Mouse (Mus musculus): Measurements from ENCODE around the gene Nfia. TPM values are rescaled to one million over a fixed set of nuclear protein-coding genes. Genes with fewer than 3 reads are reported as not detected.

The Nfia gene
- total and polyA plus RNA-seq, 3 experiments, result 0.96 to 25.1 (median 1.3) TPM

DNA sequence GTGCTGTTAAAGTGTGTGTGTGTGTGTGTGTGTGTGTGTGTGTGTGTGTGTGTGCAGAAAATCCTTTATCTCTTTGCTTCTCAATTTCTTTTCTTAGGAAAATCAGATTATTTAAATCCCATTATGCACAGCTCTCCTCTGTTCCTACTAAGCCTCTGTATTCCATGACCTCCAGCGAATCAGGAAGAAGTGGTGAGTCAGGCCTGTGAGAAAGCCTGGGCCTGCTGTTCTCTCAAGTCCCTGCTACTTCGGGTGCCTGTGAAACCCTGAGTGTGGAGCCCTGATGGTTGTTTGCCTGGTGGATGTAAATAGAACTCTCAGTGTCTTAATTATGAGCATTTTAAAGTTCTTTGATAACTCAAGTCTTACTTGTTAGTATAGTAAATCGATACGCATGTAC is 53.3 kb downstream of the Nfia start:
- H3K4me1 ChIP-seq (ENCODE audit: insufficient read depth, low read depth, low read length), result no peaks in the 10 kb centered on the region
- no peak overlapping the region for H3K4me3 ChIP-seq (ENCODE audit: low read depth, low read length)
- H3K9me3 ChIP-seq (replicated peaks), result peaks cover 8% of the 10 kb centered on the region
- no peak for DNase-seq (ENCODE audit: low spot score)
- no peak for ATAC-seq (ENCODE audit: extremely low read depth, insufficient number of reproducible peaks, low FRiP score, poor library complexity, severe bottlenecking)
- no peaks in the 10 kb centered on the region for H3K36me3 ChIP-seq (replicated peaks)
- H3K27me3 ChIP-seq (ENCODE audit: insufficient read depth, low read length), result no peaks in the 10 kb centered on the region
- no peak for TF ChIP-seq TAL1 (conservative IDR thresholded peaks at IDR 0.05; ENCODE audit: low read depth, low read length)
- TF ChIP-seq POLR2AphosphoS5 (IDR thresholded peaks at IDR 0.05; ENCODE audit: insufficient replicate concordance, low read depth, low read length), result no peak
- TF ChIP-seq CTCF (IDR thresholded peaks at IDR 0.05; ENCODE audit: low read depth, low read length), result no peak
- TF ChIP-seq GATA2 (IDR thresholded peaks at IDR 0.05; ENCODE audit: borderline replicate concordance, low read depth, low read length), result no peak
- no peak for TF ChIP-seq GATA1 (IDR thresholded peaks at IDR 0.05; ENCODE audit: borderline replicate concordance, low read length)

DNA sequence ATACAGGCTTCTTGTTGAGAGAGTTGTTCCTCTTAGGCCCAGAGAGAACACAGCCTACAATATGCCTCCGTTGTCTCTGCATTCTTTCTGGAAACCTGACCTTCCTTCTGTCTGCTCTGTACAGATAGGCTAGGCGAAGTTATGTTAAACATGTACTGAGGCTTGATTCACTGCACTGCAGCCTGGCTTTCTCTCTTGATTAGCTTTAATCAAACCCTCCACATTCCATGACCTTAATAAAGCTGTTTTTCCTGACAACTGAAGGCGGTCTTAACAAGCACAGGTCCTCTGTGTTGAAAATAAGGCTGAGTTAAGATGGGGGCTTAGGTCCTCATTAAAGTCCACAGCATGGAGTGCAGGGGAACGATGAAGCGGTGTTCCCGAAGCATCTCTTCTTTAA is 54.6 kb downstream of the Nfia start:
- DNase-seq (ENCODE audit: low spot score) (no peak), ATAC-seq (ENCODE audit: extremely low read depth, insufficient number of reproducible peaks, low FRiP score, poor library complexity, severe bottlenecking) (no peak)

DNA sequence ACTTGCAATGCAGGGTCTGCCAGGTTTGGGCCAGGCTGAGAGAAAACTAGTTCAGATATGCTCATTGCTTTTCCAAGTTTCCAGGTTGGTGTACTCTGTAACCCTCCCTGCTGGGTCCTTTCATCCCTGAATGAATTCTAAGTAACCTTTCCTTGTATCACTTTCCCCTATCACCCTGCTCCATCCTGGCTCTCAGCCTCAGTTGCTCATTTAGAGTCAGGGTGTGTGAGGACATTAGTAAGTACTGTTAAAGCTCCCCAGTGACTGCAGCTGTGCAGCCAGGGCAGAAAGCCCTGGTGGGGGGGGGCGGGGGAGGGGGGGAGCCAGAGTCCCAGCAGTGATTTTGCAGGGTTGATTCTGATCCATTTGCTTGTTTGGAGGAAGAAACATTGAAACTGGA is 56.0 kb downstream of the Nfia start:
- no peak for TF ChIP-seq POLR2AphosphoS5 (IDR thresholded peaks at IDR 0.05; ENCODE audit: insufficient replicate concordance, low read depth, low read length)
- Histone ChIP-seq H3K27me3 (ENCODE audit: insufficient read depth, low read length) (no peaks in the 10 kb centered on the region), H3K4me3 (ENCODE audit: low read depth, low read length) (no peak overlapping the region), H3K9me3 (replicated peaks) (peaks cover 9% of the 10 kb centered on the region), H3K36me3 (replicated peaks) (peaks cover 2% of the 10 kb centered on the region), H3K4me1 (ENCODE audit: insufficient read depth, low read depth, low read length) (no peaks in the 10 kb centered on the region)
- ATAC-seq (ENCODE audit: extremely low read depth, insufficient number of reproducible peaks, low FRiP score, poor library complexity, severe bottlenecking) (no peak), DNase-seq (ENCODE audit: low spot score) (no peak)

More for the DNA sequence above, 54.6 kb downstream of the Nfia start:
- no peak overlapping the region for H3K4me3 ChIP-seq (ENCODE audit: low read depth, low read length)
- no peaks in the 10 kb centered on the region for H3K27me3 ChIP-seq (ENCODE audit: insufficient read depth, low read length)
- H3K36me3 ChIP-seq (replicated peaks), result no peaks in the 10 kb centered on the region
- H3K9me3 ChIP-seq (replicated peaks), result peaks cover 8% of the 10 kb centered on the region
- TF ChIP-seq GATA2 (IDR thresholded peaks at IDR 0.05; ENCODE audit: borderline replicate concordance, low read depth, low read length) (no peak), GATA1 (IDR thresholded peaks at IDR 0.05; ENCODE audit: borderline replicate concordance, low read length) (no peak), POLR2AphosphoS5 (IDR thresholded peaks at IDR 0.05; ENCODE audit: insufficient replicate concordance, low read depth, low read length) (no peak), CTCF (IDR thresholded peaks at IDR 0.05; ENCODE audit: low read depth, low read length) (no peak), TAL1 (conservative IDR thresholded peaks at IDR 0.05; ENCODE audit: low read depth, low read length) (no peak)
- H3K4me1 ChIP-seq (ENCODE audit: insufficient read depth, low read depth, low read length), result no peaks in the 10 kb centered on the region

DNA sequence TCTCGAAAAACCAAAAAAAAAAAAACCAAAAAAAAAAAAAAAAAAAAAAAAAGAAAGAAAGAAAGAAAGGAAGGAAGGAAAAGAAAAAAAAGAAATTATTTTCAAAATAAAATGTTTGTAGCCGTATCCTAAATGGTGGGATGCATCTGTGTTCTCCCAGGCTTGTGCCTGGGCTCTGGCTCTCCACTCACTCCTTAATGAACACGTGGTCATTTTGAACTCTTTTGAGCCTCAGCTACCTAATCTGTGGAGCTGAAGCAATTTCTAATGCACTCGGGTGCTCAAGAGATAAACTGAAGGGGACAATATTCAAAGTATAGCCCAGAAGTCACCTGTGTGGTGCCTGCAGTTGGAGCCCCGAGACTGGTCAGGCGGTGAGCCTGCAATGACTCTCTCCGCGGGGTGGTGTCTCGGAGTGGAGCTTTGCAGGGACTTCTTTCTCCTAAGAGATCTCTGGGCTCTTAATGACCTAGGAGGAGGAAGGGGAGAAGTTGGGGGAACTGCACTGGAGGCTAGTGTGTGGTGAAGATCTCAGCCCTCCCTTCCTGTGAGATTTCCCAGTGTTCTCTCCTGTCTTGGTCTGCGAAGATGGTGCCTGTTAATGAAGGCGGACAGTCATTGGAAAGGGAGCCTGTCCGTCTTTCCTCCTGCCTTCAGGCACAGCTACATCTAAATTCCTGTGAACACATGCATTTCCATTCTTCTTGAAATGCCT is 57.0 kb downstream of the Nfia start:
- Histone ChIP-seq H3K36me3 (replicated peaks) (peaks cover 2% of the 10 kb centered on the region), H3K4me3 (ENCODE audit: low read depth, low read length) (no peak overlapping the region), H3K9me3 (replicated peaks) (peaks cover 9% of the 10 kb centered on the region), H3K4me1 (ENCODE audit: insufficient read depth, low read depth, low read length) (no peaks in the 10 kb centered on the region), H3K27me3 (ENCODE audit: insufficient read depth, low read length) (no peaks in the 10 kb centered on the region)
- DNase-seq (ENCODE audit: low spot score) (no peak), ATAC-seq (ENCODE audit: extremely low read depth, insufficient number of reproducible peaks, low FRiP score, poor library complexity, severe bottlenecking) (no peak)
- no peak for TF ChIP-seq GATA1 (IDR thresholded peaks at IDR 0.05; ENCODE audit: borderline replicate concordance, low read length)
- TF ChIP-seq GATA2 (IDR thresholded peaks at IDR 0.05; ENCODE audit: borderline replicate concordance, low read depth, low read length), result no peak
- TF ChIP-seq TAL1 (conservative IDR thresholded peaks at IDR 0.05; ENCODE audit: low read depth, low read length), result no peak
- no peak for TF ChIP-seq POLR2AphosphoS5 (IDR thresholded peaks at IDR 0.05; ENCODE audit: insufficient replicate concordance, low read depth, low read length)
- TF ChIP-seq CTCF (IDR thresholded peaks at IDR 0.05; ENCODE audit: low read depth, low read length), result no peak

DNA sequence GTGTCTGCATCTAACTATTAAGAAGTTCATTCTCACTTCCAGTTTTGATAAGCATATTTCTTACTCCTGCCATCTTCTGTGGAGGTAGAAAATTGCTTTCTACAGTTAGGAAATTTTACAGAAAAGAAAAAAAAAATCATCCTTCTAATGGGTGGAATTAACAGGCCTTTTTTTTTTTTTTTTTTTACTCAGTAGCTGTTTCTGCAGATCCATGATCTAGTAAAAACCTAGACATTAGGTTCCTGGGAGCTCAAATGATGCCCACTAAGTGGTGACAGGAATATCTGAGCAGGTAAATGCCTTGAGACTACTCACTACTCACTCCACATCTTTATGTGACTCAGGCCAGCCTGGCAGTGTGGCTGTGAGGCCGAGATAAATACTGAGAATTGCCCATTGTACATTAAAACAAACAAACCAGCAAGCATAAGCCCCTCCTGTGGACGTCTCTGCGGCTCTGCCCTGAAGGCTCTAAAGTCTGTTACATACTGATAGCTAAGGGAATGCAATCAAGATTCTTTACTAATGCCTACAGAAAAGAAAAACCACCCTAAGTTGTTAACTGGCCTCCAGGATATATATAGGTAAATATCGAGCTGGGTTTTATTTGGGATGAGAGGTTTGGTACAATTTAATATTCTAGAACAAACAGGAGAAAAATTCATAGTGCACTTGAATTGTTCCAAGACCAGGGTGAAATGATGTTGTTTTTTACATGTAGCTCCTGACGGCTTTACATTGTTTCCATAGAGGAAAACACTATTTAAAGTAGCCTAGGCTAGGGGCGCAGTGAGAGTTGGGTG is 57.7 kb downstream of the Nfia start:
- H3K27me3 ChIP-seq (ENCODE audit: insufficient read depth, low read length), result no peaks in the 10 kb centered on the region
- H3K36me3 ChIP-seq (replicated peaks), result peaks cover 2% of the 10 kb centered on the region
- ATAC-seq (ENCODE audit: extremely low read depth, insufficient number of reproducible peaks, low FRiP score, poor library complexity, severe bottlenecking) (peak; percentile 67), DNase-seq (ENCODE audit: low spot score) (no peak)
- H3K4me1 ChIP-seq (ENCODE audit: insufficient read depth, low read depth, low read length), result no peaks in the 10 kb centered on the region
- TF ChIP-seq GATA2 (IDR thresholded peaks at IDR 0.05; ENCODE audit: borderline replicate concordance, low read depth, low read length), result no peak
- no peak for TF ChIP-seq CTCF (IDR thresholded peaks at IDR 0.05; ENCODE audit: low read depth, low read length)
- TF ChIP-seq TAL1 (conservative IDR thresholded peaks at IDR 0.05; ENCODE audit: low read depth, low read length), result no peak
- no peak for TF ChIP-seq POLR2AphosphoS5 (IDR thresholded peaks at IDR 0.05; ENCODE audit: insufficient replicate concordance, low read depth, low read length)
- no peak for TF ChIP-seq GATA1 (IDR thresholded peaks at IDR 0.05; ENCODE audit: borderline replicate concordance, low read length)
- H3K9me3 ChIP-seq (replicated peaks), result peaks cover 9% of the 10 kb centered on the region
- H3K4me3 ChIP-seq (ENCODE audit: low read depth, low read length), result no peak overlapping the region

DNA sequence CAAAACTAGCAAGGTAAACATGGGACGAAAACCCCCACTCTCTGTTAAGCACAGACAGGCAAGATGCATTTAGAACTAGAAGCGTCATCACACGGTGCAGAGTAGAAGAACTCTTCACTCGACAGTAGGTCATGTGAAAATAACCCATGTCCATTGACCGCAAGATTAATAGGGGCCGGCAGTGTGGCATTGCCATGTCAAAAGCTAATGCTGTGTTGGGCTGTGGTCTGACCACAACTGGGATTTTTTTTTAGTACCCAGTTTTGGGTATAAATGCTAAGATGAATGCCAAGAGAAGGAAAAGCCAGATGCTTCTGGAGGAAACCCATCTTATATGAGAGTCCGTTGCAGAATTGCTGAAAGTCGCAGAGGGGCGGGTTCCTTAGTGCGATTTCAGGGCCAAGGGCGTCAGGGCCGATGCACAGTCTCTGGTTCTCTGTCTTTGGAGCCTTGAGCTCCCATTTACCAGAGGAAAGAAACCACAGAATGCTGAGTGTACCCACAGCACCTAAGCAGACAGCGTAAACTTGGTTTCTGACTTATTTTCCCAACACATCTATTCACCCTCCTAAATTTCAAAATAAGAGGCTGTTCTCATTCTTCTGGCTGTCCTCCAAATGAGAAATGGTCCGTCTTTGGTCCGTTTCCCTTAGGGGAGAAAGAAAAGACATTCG is 58.5 kb downstream of the Nfia start:
- Histone ChIP-seq H3K9me3 (replicated peaks) (peaks cover 14% of the 10 kb centered on the region), H3K36me3 (replicated peaks) (peaks cover 2% of the 10 kb centered on the region), H3K4me1 (ENCODE audit: insufficient read depth, low read depth, low read length) (no peaks in the 10 kb centered on the region), H3K27me3 (ENCODE audit: insufficient read depth, low read length) (no peaks in the 10 kb centered on the region), H3K4me3 (ENCODE audit: low read depth, low read length) (no peak overlapping the region)
- ATAC-seq (ENCODE audit: extremely low read depth, insufficient number of reproducible peaks, low FRiP score, poor library complexity, severe bottlenecking) (no peak), DNase-seq (ENCODE audit: low spot score) (no peak)
- TF ChIP-seq CTCF (IDR thresholded peaks at IDR 0.05; ENCODE audit: low read depth, low read length) (no peak), POLR2AphosphoS5 (IDR thresholded peaks at IDR 0.05; ENCODE audit: insufficient replicate concordance, low read depth, low read length) (no peak), TAL1 (conservative IDR thresholded peaks at IDR 0.05; ENCODE audit: low read depth, low read length) (no peak), GATA2 (IDR thresholded peaks at IDR 0.05; ENCODE audit: borderline replicate concordance, low read depth, low read length) (no peak)

Data from G1E (cell line).